Mouse (Mus musculus): ENCODE results near the gene Arv1. TPM values are rescaled to one million over a fixed set of nuclear protein-coding genes. Genes with fewer than 3 reads are reported as not detected.

The Arv1 gene
- total and polyA plus RNA-seq, 2 experiments from 2014 or later, result 10.7 to 11.0 TPM

DNA sequence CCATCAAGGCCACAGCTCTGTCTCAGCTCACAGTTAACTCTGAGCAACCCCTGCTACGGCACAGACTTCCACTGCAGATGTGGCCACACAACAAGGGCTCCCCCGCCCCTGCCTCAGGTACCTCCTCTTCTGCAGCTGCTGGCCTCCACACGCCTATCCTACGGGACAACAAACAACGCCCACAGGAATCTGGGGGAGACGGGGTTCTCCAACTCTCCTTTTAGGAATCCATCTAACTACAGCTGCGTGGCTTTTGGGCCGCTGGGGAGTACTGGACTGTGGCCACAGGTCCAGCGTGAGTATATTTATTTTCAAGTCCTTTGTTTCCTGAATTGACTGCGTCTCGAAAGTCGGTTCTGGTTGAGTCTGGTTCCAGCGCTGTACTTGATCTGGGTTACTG is 43.7 kb upstream of the Arv1 start:
- Histone ChIP-seq H3K4me2 (ENCODE audit: low read depth, low read length) (no peak overlapping the region), H3K9ac (replicated peaks; ENCODE audit: low read depth, low read length) (no peak overlapping the region), H3K4me1 (ENCODE audit: control insufficient read depth, insufficient read depth) (no peaks in the 10 kb centered on the region), H3K27me3 (ENCODE audit: control insufficient read depth, insufficient read depth, low read length) (no peaks in the 10 kb centered on the region), H3K4me3 (ENCODE audit: low read depth, low read length) (no peak overlapping the region), H3K9me3 (replicated peaks; ENCODE audit: control insufficient read depth, low read length) (no peaks in the 10 kb centered on the region), H3K27ac (ENCODE audit: low read depth) (no peak overlapping the region), H3K36me3 (replicated peaks; ENCODE audit: control insufficient read depth, insufficient read depth, low read length) (peaks cover 36% of the 10 kb centered on the region)
- 90% methylated on average over 13 of the region's 13 CpGs for WGBS
- ATAC-seq (ENCODE audit: insufficient read depth, low read depth) (no peak), DNase-seq (ENCODE audit: low spot score) (no peak)
- TF ChIP-seq EP300 (IDR thresholded peaks at IDR 0.05; ENCODE audit: low read depth), result no peak
- TF ChIP-seq CTCF (IDR thresholded peaks at IDR 0.05; ENCODE audit: low read depth), result no peak

DNA sequence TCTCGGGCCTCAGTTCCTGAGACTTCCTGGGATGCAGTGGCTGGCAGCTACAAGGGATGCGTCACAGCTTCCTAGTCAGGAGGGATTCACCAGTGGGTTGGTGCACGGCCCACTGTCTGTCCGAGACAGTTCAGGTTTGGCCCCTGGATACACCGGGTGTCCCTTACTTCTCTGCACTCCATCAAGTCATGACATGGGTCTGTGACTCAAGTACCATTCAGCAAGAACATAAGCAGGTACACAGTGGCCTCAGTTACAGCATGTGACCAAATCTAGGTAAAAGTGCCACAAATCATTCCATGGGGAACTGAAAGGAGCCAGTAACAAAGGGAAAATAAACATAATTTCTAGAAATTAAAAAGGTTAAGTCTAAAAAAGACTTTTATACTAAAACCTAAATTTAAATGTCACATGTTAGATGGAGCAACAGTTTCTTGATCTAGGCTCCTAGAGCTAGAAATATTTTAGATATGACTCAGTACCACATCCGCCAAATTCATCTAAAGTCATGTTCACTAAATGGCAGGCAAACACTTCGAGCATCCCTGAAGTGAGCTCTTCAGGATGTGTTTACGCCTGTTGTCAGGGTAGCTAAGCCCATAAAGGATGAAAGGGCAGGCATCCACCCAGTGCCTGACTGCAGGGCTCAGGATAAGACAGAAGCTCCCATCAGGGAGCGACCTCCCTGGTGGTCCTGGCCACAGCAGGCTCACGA is 40.7 kb upstream of the Arv1 start:
- TF ChIP-seq CTCF (IDR thresholded peaks at IDR 0.05; ENCODE audit: low read depth) (no peak), EP300 (IDR thresholded peaks at IDR 0.05; ENCODE audit: low read depth) (no peak)
- H3K9ac ChIP-seq (replicated peaks; ENCODE audit: low read depth, low read length), result no peak overlapping the region

GRCm38 (mm10) chr8:124681792-124682157 is 40.2 kb upstream of the Arv1 start:
- Histone ChIP-seq H3K27me3 (ENCODE audit: control insufficient read depth, insufficient read depth, low read length) (no peaks in the 10 kb centered on the region), H3K36me3 (replicated peaks; ENCODE audit: control insufficient read depth, insufficient read depth, low read length) (peaks cover 55% of the 10 kb centered on the region), H3K4me3 (ENCODE audit: low read depth, low read length) (no peak overlapping the region), H3K9ac (replicated peaks; ENCODE audit: low read depth, low read length) (no peak overlapping the region), H3K4me1 (ENCODE audit: control insufficient read depth, insufficient read depth) (no peaks in the 10 kb centered on the region), H3K4me2 (ENCODE audit: low read depth, low read length) (no peak overlapping the region), H3K9me3 (replicated peaks; ENCODE audit: control insufficient read depth, low read length) (no peaks in the 10 kb centered on the region), H3K27ac (ENCODE audit: low read depth) (no peak overlapping the region)
- WGBS, result 86% methylated on average over 10 of the region's 10 CpGs
- ATAC-seq (ENCODE audit: insufficient read depth, low read depth) (no peak), DNase-seq (ENCODE audit: low spot score) (no peak)
- TF ChIP-seq CTCF (IDR thresholded peaks at IDR 0.05; ENCODE audit: low read depth), result no peak
- no peak for TF ChIP-seq EP300 (IDR thresholded peaks at IDR 0.05; ENCODE audit: low read depth)

More for the DNA sequence above, 40.7 kb upstream of the Arv1 start:
- H3K27me3 ChIP-seq (ENCODE audit: control insufficient read depth, insufficient read depth, low read length), result no peaks in the 10 kb centered on the region
- no peak overlapping the region for H3K27ac ChIP-seq (ENCODE audit: low read depth)
- peaks cover 51% of the 10 kb centered on the region for H3K36me3 ChIP-seq (replicated peaks; ENCODE audit: control insufficient read depth, insufficient read depth, low read length)
- H3K4me1 ChIP-seq (ENCODE audit: control insufficient read depth, insufficient read depth), result no peaks in the 10 kb centered on the region
- no peak overlapping the region for H3K4me3 ChIP-seq (ENCODE audit: low read depth, low read length)
- WGBS, result 80% methylated on average over 10 of the region's 10 CpGs
- H3K9me3 ChIP-seq (replicated peaks; ENCODE audit: control insufficient read depth, low read length), result no peaks in the 10 kb centered on the region
- DNase-seq (ENCODE audit: low spot score), result no peak
- ATAC-seq (ENCODE audit: insufficient read depth, low read depth), result no peak
- no peak overlapping the region for H3K4me2 ChIP-seq (ENCODE audit: low read depth, low read length)

DNA sequence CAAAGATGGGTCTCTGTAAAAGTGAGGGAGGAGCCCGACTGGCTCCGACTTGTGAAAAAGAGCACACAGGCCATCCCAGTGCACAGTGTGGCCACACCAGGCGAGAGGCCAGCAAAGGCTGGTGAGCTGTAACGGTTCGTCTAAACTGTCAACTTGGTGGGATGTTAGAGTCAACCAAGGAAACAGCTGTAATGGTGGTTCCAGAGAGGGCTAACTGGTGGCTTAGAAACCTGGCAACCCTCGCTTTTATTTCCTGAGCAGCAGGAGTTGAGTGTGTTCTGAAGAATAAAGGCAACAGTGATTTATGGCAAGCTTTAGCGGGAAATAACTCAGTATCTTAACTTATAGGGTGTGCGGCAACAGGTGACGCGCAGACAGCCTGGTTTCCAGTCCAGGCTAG is 39.7 kb upstream of the Arv1 start:
- H3K4me2 ChIP-seq (ENCODE audit: low read depth, low read length), result no peak overlapping the region
- DNase-seq (ENCODE audit: low spot score) (no peak), ATAC-seq (ENCODE audit: insufficient read depth, low read depth) (no peak)
- TF ChIP-seq EP300 (IDR thresholded peaks at IDR 0.05; ENCODE audit: low read depth) (no peak), CTCF (IDR thresholded peaks at IDR 0.05; ENCODE audit: low read depth) (no peak)
- no peaks in the 10 kb centered on the region for H3K9me3 ChIP-seq (replicated peaks; ENCODE audit: control insufficient read depth, low read length)
- H3K4me3 ChIP-seq (ENCODE audit: low read depth, low read length), result no peak overlapping the region
- H3K27ac ChIP-seq (ENCODE audit: low read depth), result no peak overlapping the region
- H3K9ac ChIP-seq (replicated peaks; ENCODE audit: low read depth, low read length), result no peak overlapping the region
- WGBS, result 90% methylated on average over 10 of the region's 10 CpGs
- no peaks in the 10 kb centered on the region for H3K4me1 ChIP-seq (ENCODE audit: control insufficient read depth, insufficient read depth)
- peaks cover 55% of the 10 kb centered on the region for H3K36me3 ChIP-seq (replicated peaks; ENCODE audit: control insufficient read depth, insufficient read depth, low read length)
- H3K27me3 ChIP-seq (ENCODE audit: control insufficient read depth, insufficient read depth, low read length), result no peaks in the 10 kb centered on the region

DNA sequence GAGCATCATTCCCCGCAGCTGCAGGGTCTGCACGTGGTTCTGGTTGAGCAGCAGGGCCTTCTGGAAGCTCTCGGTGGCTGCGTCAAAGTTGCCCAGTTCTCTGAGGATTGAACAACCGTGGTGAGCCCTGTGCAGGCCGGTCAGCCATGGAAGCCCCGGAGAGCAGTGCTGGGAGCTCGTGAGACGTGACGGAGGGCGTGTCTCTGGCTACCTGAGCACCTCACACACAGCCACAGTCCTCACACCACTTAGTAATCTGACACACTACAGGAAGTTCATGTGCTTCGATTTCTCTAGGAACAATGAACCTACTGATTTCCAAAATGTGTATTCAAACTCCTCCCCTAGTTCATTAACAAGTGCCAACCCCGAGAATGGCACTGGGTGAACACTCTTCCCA is 33.0 kb upstream of the Arv1 start:
- H3K9ac ChIP-seq (replicated peaks; ENCODE audit: low read depth, low read length), result no peak overlapping the region
- DNase-seq (ENCODE audit: low spot score) (no peak), ATAC-seq (ENCODE audit: insufficient read depth, low read depth) (no peak)
- H3K4me2 ChIP-seq (ENCODE audit: low read depth, low read length), result no peak overlapping the region
- WGBS, result 86% methylated on average over 13 of the region's 13 CpGs
- no peaks in the 10 kb centered on the region for H3K4me1 ChIP-seq (ENCODE audit: control insufficient read depth, insufficient read depth)
- H3K27me3 ChIP-seq (ENCODE audit: control insufficient read depth, insufficient read depth, low read length), result no peaks in the 10 kb centered on the region
- H3K9me3 ChIP-seq (replicated peaks; ENCODE audit: control insufficient read depth, low read length), result no peaks in the 10 kb centered on the region
- H3K36me3 ChIP-seq (replicated peaks; ENCODE audit: control insufficient read depth, insufficient read depth, low read length), result peaks cover 34% of the 10 kb centered on the region
- no peak overlapping the region for H3K27ac ChIP-seq (ENCODE audit: low read depth)
- no peak overlapping the region for H3K4me3 ChIP-seq (ENCODE audit: low read depth, low read length)
- TF ChIP-seq CTCF (IDR thresholded peaks at IDR 0.05; ENCODE audit: low read depth), result no peak
- no peak for TF ChIP-seq EP300 (IDR thresholded peaks at IDR 0.05; ENCODE audit: low read depth)

GRCm38 (mm10) chr8:124691706-124692105 is 30.2 kb upstream of the Arv1 start:
- no peaks in the 10 kb centered on the region for H3K27me3 ChIP-seq (ENCODE audit: control insufficient read depth, insufficient read depth, low read length)
- H3K4me1 ChIP-seq (ENCODE audit: control insufficient read depth, insufficient read depth), result no peaks in the 10 kb centered on the region
- no peaks in the 10 kb centered on the region for H3K9me3 ChIP-seq (replicated peaks; ENCODE audit: control insufficient read depth, low read length)
- 92% methylated on average over 4 of the region's 4 CpGs for WGBS
- H3K9ac ChIP-seq (replicated peaks; ENCODE audit: low read depth, low read length), result no peak overlapping the region
- ATAC-seq (ENCODE audit: insufficient read depth, low read depth) (no peak), DNase-seq (ENCODE audit: low spot score) (no peak)
- no peak overlapping the region for H3K4me2 ChIP-seq (ENCODE audit: low read depth, low read length)
- no peak overlapping the region for H3K27ac ChIP-seq (ENCODE audit: low read depth)
- peaks cover 18% of the 10 kb centered on the region for H3K36me3 ChIP-seq (replicated peaks; ENCODE audit: control insufficient read depth, insufficient read depth, low read length)
- no peak overlapping the region for H3K4me3 ChIP-seq (ENCODE audit: low read depth, low read length)
- TF ChIP-seq CTCF (IDR thresholded peaks at IDR 0.05; ENCODE audit: low read depth), result no peak
- no peak for TF ChIP-seq EP300 (IDR thresholded peaks at IDR 0.05; ENCODE audit: low read depth)
